Mouse (Mus musculus) urinary bladder, postnatal 4 days (tissue): ENCODE results near the gene Eif5b.
A peak's percentile ranks its signal among the peaks of the same experiment; 100 is the strongest.
"Not testable (repeated sequence)": the region's sequence is repeated elsewhere in the genome, so short reads cannot be mapped to it uniquely, and the experiment has no call there.

ENCODE experiments used
- DNase-seq, 2 experiments: peaks; one replicate each; pipeline ENCODE4 v3.0.0; 2021 to 2022; ENCODE audit warnings: low spot score in 2 of 2

Gene Eif5b

GRCm38 (mm10) chr1:37997867-37998266, at the start of gene Eif5b, which contains the start of gene Txndc9:
Gene Eif5b (plus strand): TSS chr1:37998010.
Gene Txndc9 (minus strand): TSS chr1:37997893.
- peak; percentile 91 to 93 for DNase-seq

GRCm38 (mm10) chr1:37948906-37949305, 48.9 kb upstream of the Eif5b start:
- no peak for DNase-seq

- no peak for DNase-seq
Measured at GRCm38 (mm10) chr1:37954786-37955185, 43.0 kb upstream of the Eif5b start.

GRCm38 (mm10) chr1:37955251-37955650, 42.6 kb upstream of the Eif5b start:
- DNase-seq, result no peak

- DNase-seq, result no peak
Measured at GRCm38 (mm10) chr1:37956690-37957431, 40.9 kb upstream of the Eif5b start.

GRCm38 (mm10) chr1:37957659-37958058, 40.2 kb upstream of the Eif5b start, which contains the start of gene Lyg1:
Gene Lyg1 (minus strand): TSS chr1:37957759.
- DNase-seq, result no peak

- no peak for DNase-seq
Measured at GRCm38 (mm10) chr1:37958516-37958915, 39.3 kb upstream of the Eif5b start.

- no peak for DNase-seq
Measured at GRCm38 (mm10) chr1:37959486-37959885, 38.3 kb upstream of the Eif5b start.

GRCm38 (mm10) chr1:37965571-37965970, 32.2 kb upstream of the Eif5b start:
- DNase-seq, result no peak

GRCm38 (mm10) chr1:37968746-37969145, 29.1 kb upstream of the Eif5b start:
- no peak for DNase-seq

- DNase-seq, result no peak
Measured at GRCm38 (mm10) chr1:37971520-37971919, 26.3 kb upstream of the Eif5b start.

- DNase-seq, result not testable (repeated sequence)
Measured at GRCm38 (mm10) chr1:37976666-37977065, 21.1 kb upstream of the Eif5b start.

- no peak for DNase-seq
Measured at GRCm38 (mm10) chr1:37977303-37977702, 20.5 kb upstream of the Eif5b start.

- no peak for DNase-seq
Measured at GRCm38 (mm10) chr1:37984326-37984725, 13.5 kb upstream of the Eif5b start.

- peak in 1 of 2 experiments; percentile 25 for DNase-seq
Measured at GRCm38 (mm10) chr1:37985764-37986323, 12.0 kb upstream of the Eif5b start.

GRCm38 (mm10) chr1:37987856-37988255, 10.0 kb upstream of the Eif5b start:
- DNase-seq, result no peak

GRCm38 (mm10) chr1:37996226-37996625, 1.6 kb upstream of the Eif5b start:
- no peak for DNase-seq

- peak; percentile 95 to 98 for DNase-seq
Measured at GRCm38 (mm10) chr1:37996877-37997484, 829 bp upstream of the Eif5b start.

GRCm38 (mm10) chr1:37998371-37999199, 775 bp downstream of the Eif5b start:
- no peak for DNase-seq

- DNase-seq, result no peak
Measured at GRCm38 (mm10) chr1:37999552-37999951, 1.7 kb downstream of the Eif5b start.

GRCm38 (mm10) chr1:38000844-38001243, 3.0 kb downstream of the Eif5b start:
- DNase-seq, result no peak

GRCm38 (mm10) chr1:38001956-38002355, 4.1 kb downstream of the Eif5b start:
- no peak for DNase-seq
